Mouse (Mus musculus) layer of hippocampus, adult 8-10 months (tissue): ENCODE data around the gene Esyt2. TPM values are rescaled to one million over a fixed set of nuclear protein-coding genes. Genes with fewer than 3 reads are reported as not detected.

Experiments
- microRNA-seq, 2 experiments: library from miRNA; unstranded; fragments of <30 nt; microRNA quantifications; one replicate each; pipeline ENCODE4 v1.2.0; 2022
- total RNA-seq, 4 experiments: library from RNA; stranded (reverse); gene quantifications; 2 replicates each; pipeline ENCODE4 v1.2.4; 2022

Gene Esyt2
- total RNA-seq, 4 experiments from 2014 or later, result 56.7 to 82.0 (median 65.6) TPM

Small RNA genes within 50 kb of the gene (microRNA-seq; reads per million reads assigned to microRNA genes)
- 0 reads per million in 2 experiments for gene Gm23190

Other genes starting within 250 kb of the Esyt2 start
- 10 to 100 TPM; 30.9 to 35.5 (median 33.8) TPM for gene Zfp386, start 233.5 kb upstream of the Esyt2 start, total RNA-seq
- 1 to 10 TPM in 2 of 4 experiments, under 1 TPM in 2; 0.33 to 1.9 (median 1.0) TPM for gene Vipr2, start 203.5 kb upstream of the Esyt2 start, total RNA-seq
- 10 to 100 TPM; 15.1 to 22.2 (median 19.8) TPM for gene Wdr60, start 18.2 kb upstream of the Esyt2 start, total RNA-seq
- not detected for gene Gm11027, start 5.8 kb upstream of the Esyt2 start, total RNA-seq
- gene Ncapg2, start 124.2 kb downstream of the Esyt2 start, total RNA-seq, result 1 to 10 TPM; 5.3 to 6.9 (median 6.0) TPM
- 100 to 1,000 TPM; 279 to 314 (median 303) TPM for gene Ptprn2, start 204.5 kb downstream of the Esyt2 start, total RNA-seq